Mouse (Mus musculus): ENCODE data around the gene Cldn24. TPM values are rescaled to one million over a fixed set of nuclear protein-coding genes. Genes with fewer than 3 reads are reported as not detected.
A peak's percentile ranks its signal among the peaks of the same experiment; 100 is the strongest.

The Cldn24 gene
- polyA plus RNA-seq (2012; rRNA removed), result not detected in 2 replicates

DNA sequence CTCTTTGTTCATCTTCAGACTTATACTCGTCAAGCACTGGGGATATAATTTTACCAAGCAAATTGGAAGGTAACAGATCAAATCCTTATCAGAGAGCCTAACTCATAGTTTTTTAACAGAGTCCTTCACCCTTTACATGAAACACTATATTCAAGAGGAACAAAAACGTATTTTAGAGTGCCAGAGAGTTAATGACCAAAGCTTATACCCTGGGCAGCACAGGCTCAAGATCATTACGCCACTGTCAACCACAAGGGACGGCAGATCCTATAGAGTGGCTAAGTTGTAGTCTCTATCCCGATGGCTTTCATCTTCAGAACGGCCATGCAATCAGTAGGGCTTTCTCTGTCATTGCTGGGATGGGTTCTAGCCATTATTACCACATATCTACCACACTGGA is at the start of gene Cldn24:
TSS of gene Cldn24 (plus strand) at position 301 of the 400 bp plus-strand sequence.
- DNase-seq, result no peak
- H3K4me1 ChIP-seq (ENCODE audit: control insufficient read depth, insufficient read depth, low read length), result no peaks in the 10 kb centered on the region
- WGBS, result 89% methylated on average over 6 of the region's 6 CpGs
- H3K27ac ChIP-seq (ENCODE audit: insufficient read depth, low read depth, low read length), result no peak within 1 kb of the TSS
- H3K27me3 ChIP-seq (replicated peaks; ENCODE audit: control insufficient read depth, insufficient read depth, low read length), result no peaks in the 10 kb centered on the region
- H3K4me3 ChIP-seq (ENCODE audit: insufficient read depth, low read depth, low read length), result no peak within 1 kb of the TSS
- H3K36me3 ChIP-seq (ENCODE audit: control insufficient read depth, insufficient read depth, low read length), result no peaks in the 10 kb centered on the region
- no peak for TF ChIP-seq CTCF (conservative IDR thresholded peaks at IDR 0.05; ENCODE audit: insufficient read depth, insufficient read length, low read depth, low read length)
- no peak for TF ChIP-seq POLR2A (IDR thresholded peaks at IDR 0.05; ENCODE audit: low read depth, low read length)

DNA sequence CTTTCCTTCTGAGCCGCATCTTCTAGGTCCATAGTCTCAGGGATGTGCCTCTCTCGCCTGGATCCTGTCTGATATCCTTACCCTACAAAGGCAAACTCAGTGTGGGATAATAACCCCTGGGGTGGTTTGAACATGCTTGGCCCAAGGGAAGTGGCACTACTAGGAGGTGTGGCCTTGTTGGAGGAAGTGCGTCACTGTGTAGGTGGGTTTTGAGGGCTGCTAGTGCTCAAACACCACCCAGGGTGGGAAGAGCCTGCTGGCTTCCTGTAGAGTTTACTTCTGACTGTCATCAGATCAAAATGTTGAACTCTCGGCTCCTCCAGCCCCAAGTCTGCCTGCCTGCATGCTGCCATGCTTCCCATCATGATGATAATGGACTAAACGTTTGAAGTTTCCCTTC is 49.0 kb upstream of the Cldn24 start:
- Histone ChIP-seq H3K36me3 (ENCODE audit: control insufficient read depth, insufficient read depth, low read length) (no peaks in the 10 kb centered on the region), H3K4me3 (ENCODE audit: insufficient read depth, low read depth, low read length) (no peak overlapping the region), H3K27ac (ENCODE audit: insufficient read depth, low read depth, low read length) (no peak overlapping the region), H3K4me1 (ENCODE audit: control insufficient read depth, insufficient read depth, low read length) (no peaks in the 10 kb centered on the region), H3K27me3 (replicated peaks; ENCODE audit: control insufficient read depth, insufficient read depth, low read length) (no peaks in the 10 kb centered on the region)
- TF ChIP-seq POLR2A (IDR thresholded peaks at IDR 0.05; ENCODE audit: low read depth, low read length), result no peak
- no peak for TF ChIP-seq CTCF (conservative IDR thresholded peaks at IDR 0.05; ENCODE audit: insufficient read depth, insufficient read length, low read depth, low read length)
- no peak for DNase-seq
- 90% methylated on average over 5 of the region's 5 CpGs for WGBS

DNA sequence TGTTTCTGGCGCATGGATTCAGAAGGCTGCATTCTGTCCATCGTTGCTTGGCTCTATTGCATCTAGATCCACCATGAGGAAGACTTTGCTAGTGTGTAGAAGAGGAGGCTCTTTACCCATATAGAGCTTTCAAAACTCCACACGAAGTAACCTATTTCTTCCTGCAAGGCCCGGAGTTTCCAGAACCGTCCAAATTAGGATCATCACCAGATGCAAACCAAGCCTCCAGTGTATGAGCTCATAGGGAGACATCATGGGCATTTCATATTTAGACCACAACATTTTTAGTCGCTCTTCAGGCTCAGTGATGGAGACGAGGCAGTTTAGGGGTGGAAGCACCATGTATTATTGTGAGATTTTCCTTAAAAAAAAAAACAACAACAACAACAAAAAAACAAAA is 44.5 kb upstream of the Cldn24 start:
- H3K27ac ChIP-seq (ENCODE audit: insufficient read depth, low read depth, low read length), result no peak overlapping the region
- no peak for DNase-seq
- no peak overlapping the region for H3K4me3 ChIP-seq (ENCODE audit: insufficient read depth, low read depth, low read length)
- no peak for TF ChIP-seq CTCF (conservative IDR thresholded peaks at IDR 0.05; ENCODE audit: insufficient read depth, insufficient read length, low read depth, low read length)
- no peak for TF ChIP-seq POLR2A (IDR thresholded peaks at IDR 0.05; ENCODE audit: low read depth, low read length)
- peaks cover 3% of the 10 kb centered on the region; the same call in 1 of the 2 replicates for H3K4me1 ChIP-seq (ENCODE audit: control insufficient read depth, insufficient read depth, low read length)
- WGBS, result 86% methylated on average over 7 of the region's 7 CpGs
- H3K27me3 ChIP-seq (replicated peaks; ENCODE audit: control insufficient read depth, insufficient read depth, low read length), result no peaks in the 10 kb centered on the region
- H3K36me3 ChIP-seq (ENCODE audit: control insufficient read depth, insufficient read depth, low read length), result no peaks in the 10 kb centered on the region

DNA sequence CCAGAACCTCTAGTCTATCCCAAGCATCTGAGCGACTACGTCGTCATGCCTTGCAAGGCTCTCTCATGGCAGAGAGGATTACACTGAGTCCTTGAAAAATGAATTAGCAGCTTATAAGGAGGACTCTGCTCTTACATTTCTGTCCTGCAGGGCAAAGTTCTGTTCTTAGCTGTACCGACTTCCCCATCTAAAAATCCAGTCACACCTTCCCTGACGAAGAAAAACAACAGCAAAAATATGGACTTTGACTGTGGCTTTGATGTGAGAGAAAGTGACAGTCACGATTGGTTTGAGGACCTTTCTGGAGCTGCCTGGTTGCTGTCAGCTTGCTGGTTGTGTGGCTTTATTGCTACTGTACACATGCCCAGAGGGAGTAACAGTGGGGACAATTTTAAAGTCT is 42.4 kb upstream of the Cldn24 start:
- Histone ChIP-seq H3K36me3 (ENCODE audit: control insufficient read depth, insufficient read depth, low read length) (no peaks in the 10 kb centered on the region), H3K4me1 (ENCODE audit: control insufficient read depth, insufficient read depth, low read length) (peaks cover 3% of the 10 kb centered on the region; the same call in 1 of the 2 replicates), H3K27ac (ENCODE audit: insufficient read depth, low read depth, low read length) (peak overlapping the region; percentile 22; the same call in 1 of the 2 replicates), H3K4me3 (ENCODE audit: insufficient read depth, low read depth, low read length) (no peak overlapping the region), H3K27me3 (replicated peaks; ENCODE audit: control insufficient read depth, insufficient read depth, low read length) (no peaks in the 10 kb centered on the region)
- no peak for TF ChIP-seq CTCF (conservative IDR thresholded peaks at IDR 0.05; ENCODE audit: insufficient read depth, insufficient read length, low read depth, low read length)
- TF ChIP-seq POLR2A (IDR thresholded peaks at IDR 0.05; ENCODE audit: low read depth, low read length), result no peak
- WGBS, result 46% methylated on average over 6 of the region's 6 CpGs
- peak; percentile 74 for DNase-seq

DNA sequence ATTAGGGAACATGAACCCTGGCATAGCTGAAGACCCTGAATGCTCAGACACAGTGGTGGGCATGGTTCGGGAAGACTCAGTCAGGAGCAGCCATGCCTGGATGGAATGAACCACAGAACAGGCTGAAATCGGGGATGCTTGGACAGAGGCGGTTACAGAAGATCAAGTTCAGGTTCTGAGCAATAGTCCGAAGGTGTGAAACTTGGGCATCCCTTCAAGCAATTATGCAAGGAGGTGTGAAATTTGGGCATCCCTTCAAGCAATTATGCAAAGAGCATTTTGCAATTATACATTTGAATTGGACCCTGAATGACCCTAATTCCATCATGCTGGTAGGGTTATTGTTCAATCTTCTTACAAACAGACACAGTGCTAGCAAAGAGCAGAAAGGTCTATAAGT is 40.1 kb upstream of the Cldn24 start:
- Histone ChIP-seq H3K4me3 (ENCODE audit: insufficient read depth, low read depth, low read length) (no peak overlapping the region), H3K36me3 (ENCODE audit: control insufficient read depth, insufficient read depth, low read length) (no peaks in the 10 kb centered on the region), H3K27me3 (replicated peaks; ENCODE audit: control insufficient read depth, insufficient read depth, low read length) (no peaks in the 10 kb centered on the region), H3K4me1 (ENCODE audit: control insufficient read depth, insufficient read depth, low read length) (peaks cover 3% of the 10 kb centered on the region; the same call in 1 of the 2 replicates), H3K27ac (ENCODE audit: insufficient read depth, low read depth, low read length) (no peak overlapping the region)
- TF ChIP-seq CTCF (conservative IDR thresholded peaks at IDR 0.05; ENCODE audit: insufficient read depth, insufficient read length, low read depth, low read length) (no peak), POLR2A (IDR thresholded peaks at IDR 0.05; ENCODE audit: low read depth, low read length) (no peak)
- WGBS, result 79% methylated on average over 4 of the region's 4 CpGs
- peak; percentile 70 for DNase-seq

DNA sequence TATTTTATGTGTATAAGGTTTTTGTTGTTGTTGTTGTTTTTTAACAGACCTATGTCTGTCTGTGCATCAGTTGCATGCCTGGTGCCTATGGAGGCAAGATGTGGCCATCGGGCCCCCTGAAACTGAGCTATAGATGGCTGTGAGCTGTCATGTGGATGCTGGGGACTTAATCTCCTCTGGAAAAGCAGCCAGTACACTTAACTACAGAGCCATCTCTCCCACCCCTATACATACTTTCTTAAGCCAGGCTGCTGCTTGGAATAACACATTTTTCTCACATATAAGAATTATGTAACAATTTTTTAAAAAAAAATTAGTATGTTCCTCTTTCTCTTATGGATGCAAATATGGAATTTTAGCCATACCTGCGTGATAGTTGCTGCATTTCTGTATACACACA is 38.4 kb upstream of the Cldn24 start:
- 91% methylated on average over 2 of the region's 2 CpGs for WGBS
- Histone ChIP-seq H3K27me3 (replicated peaks; ENCODE audit: control insufficient read depth, insufficient read depth, low read length) (no peaks in the 10 kb centered on the region), H3K4me1 (ENCODE audit: control insufficient read depth, insufficient read depth, low read length) (no peaks in the 10 kb centered on the region; the same call in 1 of the 2 replicates), H3K4me3 (ENCODE audit: insufficient read depth, low read depth, low read length) (no peak overlapping the region), H3K27ac (ENCODE audit: insufficient read depth, low read depth, low read length) (no peak overlapping the region), H3K36me3 (ENCODE audit: control insufficient read depth, insufficient read depth, low read length) (no peaks in the 10 kb centered on the region)
- no peak for TF ChIP-seq POLR2A (IDR thresholded peaks at IDR 0.05; ENCODE audit: low read depth, low read length)
- TF ChIP-seq CTCF (conservative IDR thresholded peaks at IDR 0.05; ENCODE audit: insufficient read depth, insufficient read length, low read depth, low read length), result no peak
- DNase-seq, result no peak

DNA sequence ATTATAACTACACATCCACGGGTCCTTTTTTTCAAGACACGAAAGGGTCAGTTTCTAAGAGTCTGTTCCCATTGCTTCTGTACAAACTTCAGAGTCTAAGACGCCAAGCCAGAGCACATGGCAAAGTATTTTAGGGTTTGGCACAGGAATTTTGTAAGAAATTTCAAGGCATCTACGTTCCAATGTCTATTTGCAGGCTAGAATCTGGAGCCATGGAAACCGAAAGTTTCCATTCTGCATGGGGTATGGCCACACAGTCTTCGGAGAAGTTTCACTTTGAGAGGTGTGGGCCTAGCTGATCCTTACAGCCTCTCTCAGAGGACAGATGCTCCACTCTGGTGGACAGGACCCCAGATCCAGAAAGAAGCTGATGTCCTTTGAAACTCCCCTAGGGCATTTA is 38.0 kb upstream of the Cldn24 start:
- Histone ChIP-seq H3K4me1 (ENCODE audit: control insufficient read depth, insufficient read depth, low read length) (no peaks in the 10 kb centered on the region; the same call in 1 of the 2 replicates), H3K4me3 (ENCODE audit: insufficient read depth, low read depth, low read length) (no peak overlapping the region), H3K27me3 (replicated peaks; ENCODE audit: control insufficient read depth, insufficient read depth, low read length) (no peaks in the 10 kb centered on the region), H3K27ac (ENCODE audit: insufficient read depth, low read depth, low read length) (no peak overlapping the region), H3K36me3 (ENCODE audit: control insufficient read depth, insufficient read depth, low read length) (no peaks in the 10 kb centered on the region)
- TF ChIP-seq CTCF (conservative IDR thresholded peaks at IDR 0.05; ENCODE audit: insufficient read depth, insufficient read length, low read depth, low read length) (no peak), POLR2A (IDR thresholded peaks at IDR 0.05; ENCODE audit: low read depth, low read length) (no peak)
- DNase-seq, result no peak
- WGBS, result 92% methylated on average over 6 of the region's 6 CpGs

Measured in kidney, adult 2 months (tissue).